Mouse (Mus musculus) c-Kit-negative CD71-positive TER-119-positive erythroid progenitor cells, embryonic 14.5 days (primary cell): ENCODE data around the gene Xxylt1.
"Not testable (repeated sequence)": the region's sequence is repeated elsewhere in the genome, so short reads cannot be mapped to it uniquely, and the experiment has no call there.

ENCODE experiments used
- DNase-seq: peaks from one replicate; pipeline ENCODE4 v3.0.0-alpha.2; 2013; ENCODE audit warnings: low read depth, low spot score

Gene Xxylt1

GRCm38 (mm10) chr16:31024221-31024620 is 57.0 kb downstream of the Xxylt1 start:
- no peak for DNase-seq

GRCm38 (mm10) chr16:31023803-31024202 is 57.4 kb downstream of the Xxylt1 start:
- DNase-seq: no peak

GRCm38 (mm10) chr16:31022287-31022686 is 58.9 kb downstream of the Xxylt1 start:
- no peak for DNase-seq

GRCm38 (mm10) chr16:31019514-31019913 is 61.7 kb downstream of the Xxylt1 start:
- no peak for DNase-seq

- no peak for DNase-seq
Observed at GRCm38 (mm10) chr16:31017687-31018413, 63.4 kb downstream of the Xxylt1 start.

- DNase-seq: no peak
Observed at GRCm38 (mm10) chr16:31016669-31017068, 64.6 kb downstream of the Xxylt1 start.

- DNase-seq: no peak
Observed at GRCm38 (mm10) chr16:31016169-31016568, 65.1 kb downstream of the Xxylt1 start.

DNA sequence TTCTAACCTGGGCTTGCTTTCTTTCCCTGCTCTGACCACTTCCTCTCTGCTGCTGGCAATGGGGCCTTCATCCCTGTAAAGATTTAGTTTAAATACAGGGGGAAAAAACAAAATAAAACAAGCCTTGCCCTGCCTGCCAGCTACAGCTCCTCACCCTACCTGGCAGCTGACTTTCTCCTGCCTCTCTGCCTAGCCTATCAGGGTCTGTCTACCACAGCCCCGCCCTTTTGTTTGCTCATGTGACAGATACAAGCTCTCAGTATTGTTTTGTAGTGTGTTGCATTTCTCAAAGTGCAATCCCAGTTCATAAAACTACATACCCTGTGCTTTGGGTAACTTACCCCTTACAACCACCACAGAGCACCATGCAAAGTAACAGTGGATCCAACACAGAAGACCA is 66.0 kb downstream of the Xxylt1 start:
- DNase-seq: no peak

DNA sequence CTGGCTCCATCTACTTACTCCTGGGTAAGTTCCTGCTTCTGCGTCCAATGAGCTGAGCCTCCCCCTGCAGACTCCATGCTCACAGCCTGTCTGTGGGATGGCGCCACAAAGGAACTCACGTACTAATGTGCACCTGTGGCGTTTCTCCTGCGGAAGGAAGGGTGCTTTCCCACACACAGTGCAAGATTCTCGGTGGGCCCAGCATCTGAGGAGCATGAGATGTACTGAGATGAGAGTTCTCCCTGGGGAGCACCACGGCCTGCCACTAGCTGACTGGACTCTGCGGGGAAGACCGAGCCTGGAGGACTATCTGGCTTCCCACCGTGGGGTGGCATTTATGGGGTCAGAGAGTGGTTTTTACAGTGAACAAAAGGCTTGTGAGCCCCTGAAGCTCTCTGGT is 69.0 kb downstream of the Xxylt1 start:
- no peak for DNase-seq

DNA sequence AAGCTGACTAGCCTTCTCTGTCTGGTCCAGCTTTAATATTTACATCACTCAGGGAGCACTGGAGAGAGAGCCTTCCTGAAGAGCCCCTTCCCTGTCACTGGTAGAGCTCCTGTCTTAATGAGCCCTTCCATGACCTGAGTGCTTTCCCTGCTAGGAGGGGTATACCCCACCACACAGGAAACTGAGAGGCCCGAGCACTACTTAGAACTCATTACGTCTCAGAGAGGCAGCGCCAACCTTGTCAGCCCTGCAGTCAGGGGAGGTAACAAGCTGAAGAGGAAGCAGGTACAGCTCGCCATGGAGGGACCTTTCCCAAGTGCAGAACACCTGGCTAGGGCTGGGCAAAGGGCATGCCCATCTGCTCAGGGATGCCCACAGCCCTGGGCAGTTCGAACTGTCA is 70.8 kb downstream of the Xxylt1 start:
- no peak for DNase-seq

GRCm38 (mm10) chr16:31008326-31008725 is 72.9 kb downstream of the Xxylt1 start:
- no peak for DNase-seq

DNA sequence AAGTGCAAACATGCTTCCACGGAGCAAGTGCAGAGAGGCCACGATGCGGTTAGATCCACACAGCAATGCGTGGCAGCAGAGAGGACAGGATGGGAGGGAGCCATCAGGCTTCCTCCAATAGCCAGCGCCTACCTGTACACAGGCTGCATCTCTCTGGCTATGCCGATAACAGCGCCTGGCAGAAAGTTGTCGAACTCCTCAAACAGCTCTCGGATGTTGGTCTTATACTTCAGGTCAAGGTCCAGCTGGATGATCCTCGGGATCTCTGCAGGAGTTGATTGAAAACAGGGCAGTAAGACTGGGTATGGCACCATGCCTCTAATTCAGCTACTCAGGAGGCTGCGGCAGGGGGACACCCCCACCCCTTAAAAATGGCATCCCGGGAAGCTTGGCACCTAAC is 73.7 kb downstream of the Xxylt1 start:
- no peak for DNase-seq

DNA sequence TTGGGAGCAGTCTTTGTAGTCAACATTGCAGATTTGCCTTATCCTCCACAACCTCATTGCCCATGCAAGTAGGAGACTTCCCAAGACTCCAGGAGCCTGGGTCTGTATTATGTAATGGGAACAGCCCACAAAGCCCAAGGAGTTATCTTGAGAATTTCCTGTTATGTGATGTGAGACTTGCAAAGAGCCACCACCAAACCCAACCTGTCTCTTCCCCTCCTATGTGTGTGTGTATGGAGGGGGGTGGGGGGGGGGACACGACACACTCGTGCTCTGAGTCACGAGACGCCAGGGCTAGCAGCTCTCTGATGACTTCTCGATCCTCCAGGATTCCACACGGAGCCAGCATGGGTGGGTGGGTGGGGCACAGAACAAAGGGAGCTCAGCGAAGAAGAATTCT is 75.5 kb downstream of the Xxylt1 start:
- no peak for DNase-seq

DNA sequence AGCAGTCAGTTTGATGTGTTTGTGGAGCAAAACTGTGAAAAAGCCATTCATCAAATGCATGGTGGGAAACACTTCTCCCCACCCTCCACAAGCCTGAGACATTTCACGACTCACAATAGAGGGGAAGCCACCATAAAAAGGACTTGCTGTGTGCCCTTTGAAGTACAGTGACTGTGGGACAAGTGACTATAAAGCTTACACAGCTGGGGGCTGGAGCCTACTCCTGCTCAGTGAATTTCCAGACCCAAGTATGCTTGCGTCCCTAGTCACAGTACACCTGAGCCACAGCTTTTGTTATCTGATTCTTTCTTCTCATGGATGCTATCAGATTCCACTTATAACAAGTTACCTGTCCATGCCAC is 76.9 kb downstream of the Xxylt1 start:
- DNase-seq: no peak

GRCm38 (mm10) chr16:31003592-31004320 is 77.5 kb downstream of the Xxylt1 start:
- DNase-seq: not testable (repeated sequence)

GRCm38 (mm10) chr16:31002926-31003325 is 78.3 kb downstream of the Xxylt1 start:
- DNase-seq: no peak

- DNase-seq: no peak
Observed at GRCm38 (mm10) chr16:31002117-31002516, 79.1 kb downstream of the Xxylt1 start.

DNA sequence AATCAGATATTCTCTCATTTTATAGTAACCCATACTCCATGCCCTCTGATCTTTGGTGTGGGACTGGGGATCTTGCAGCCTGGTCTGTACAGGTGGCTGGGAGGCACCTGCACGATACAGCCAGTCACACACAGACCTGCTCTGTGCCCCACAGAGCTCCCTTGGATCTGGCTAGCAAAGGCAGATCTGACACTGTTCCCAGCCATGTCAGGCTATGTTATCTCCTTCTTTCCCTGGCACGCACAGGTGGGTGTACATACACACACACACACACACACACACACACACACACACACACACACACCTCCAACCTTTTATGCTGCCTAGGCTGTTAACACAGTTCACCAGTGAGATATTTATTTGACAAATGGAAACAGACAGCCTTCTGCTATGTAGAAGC is 82.5 kb downstream of the Xxylt1 start:
- no peak for DNase-seq

- no peak for DNase-seq
Observed at GRCm38 (mm10) chr16:30998048-30998447, 83.2 kb downstream of the Xxylt1 start.

DNA sequence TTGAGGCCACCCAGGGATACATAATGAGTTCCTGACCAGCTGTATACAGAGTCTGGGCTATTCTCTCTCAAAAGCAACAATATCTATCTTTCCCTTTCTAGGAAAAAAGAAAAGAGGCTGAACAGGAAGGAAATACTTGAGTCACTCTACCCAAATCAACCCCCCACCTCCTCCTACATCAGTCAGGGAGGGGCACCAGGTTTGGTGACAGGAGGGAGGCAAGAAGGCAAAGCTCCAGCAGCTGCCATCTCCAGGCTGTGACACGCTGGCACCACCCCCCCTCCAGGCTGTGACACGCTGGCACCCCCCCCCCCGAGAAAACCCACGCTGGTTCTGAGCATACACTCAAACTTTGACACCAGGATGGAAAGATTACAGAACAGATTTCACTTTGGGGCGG is 85.8 kb downstream of the Xxylt1 start:
- DNase-seq: no peak

- no peak for DNase-seq
Observed at GRCm38 (mm10) chr16:30994881-30995280, 86.4 kb downstream of the Xxylt1 start.

- DNase-seq: no peak
Observed at GRCm38 (mm10) chr16:30994296-30994695, 86.9 kb downstream of the Xxylt1 start.

DNA sequence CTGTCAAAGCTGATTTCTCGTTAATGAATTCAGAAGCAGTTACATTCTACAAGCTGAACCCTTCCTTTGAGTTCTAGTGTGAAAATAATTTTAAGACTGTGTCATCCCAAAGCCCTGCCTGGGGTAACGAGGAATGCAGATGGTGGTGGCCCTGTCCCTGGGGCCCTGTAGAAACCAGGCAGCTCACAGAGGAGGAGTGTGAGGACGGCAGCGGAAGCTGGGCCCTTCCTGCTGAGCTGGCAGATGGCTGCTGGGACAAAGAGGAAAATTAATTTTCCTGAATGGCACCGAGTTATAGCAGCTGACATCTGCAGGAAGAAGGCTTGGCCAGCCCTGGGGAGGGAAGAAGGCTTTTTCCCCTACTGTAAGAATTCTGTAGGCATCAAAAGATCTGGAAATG is 88.7 kb downstream of the Xxylt1 start:
- no peak for DNase-seq
